Mouse (Mus musculus): ENCODE measurements around the gene Sptbn4. TPM values are rescaled to one million over a fixed set of nuclear protein-coding genes. Genes with fewer than 3 reads are reported as not detected.

Sptbn4 gene
- polyA plus RNA-seq, 1 experiment = 0.25 TPM

DNA sequence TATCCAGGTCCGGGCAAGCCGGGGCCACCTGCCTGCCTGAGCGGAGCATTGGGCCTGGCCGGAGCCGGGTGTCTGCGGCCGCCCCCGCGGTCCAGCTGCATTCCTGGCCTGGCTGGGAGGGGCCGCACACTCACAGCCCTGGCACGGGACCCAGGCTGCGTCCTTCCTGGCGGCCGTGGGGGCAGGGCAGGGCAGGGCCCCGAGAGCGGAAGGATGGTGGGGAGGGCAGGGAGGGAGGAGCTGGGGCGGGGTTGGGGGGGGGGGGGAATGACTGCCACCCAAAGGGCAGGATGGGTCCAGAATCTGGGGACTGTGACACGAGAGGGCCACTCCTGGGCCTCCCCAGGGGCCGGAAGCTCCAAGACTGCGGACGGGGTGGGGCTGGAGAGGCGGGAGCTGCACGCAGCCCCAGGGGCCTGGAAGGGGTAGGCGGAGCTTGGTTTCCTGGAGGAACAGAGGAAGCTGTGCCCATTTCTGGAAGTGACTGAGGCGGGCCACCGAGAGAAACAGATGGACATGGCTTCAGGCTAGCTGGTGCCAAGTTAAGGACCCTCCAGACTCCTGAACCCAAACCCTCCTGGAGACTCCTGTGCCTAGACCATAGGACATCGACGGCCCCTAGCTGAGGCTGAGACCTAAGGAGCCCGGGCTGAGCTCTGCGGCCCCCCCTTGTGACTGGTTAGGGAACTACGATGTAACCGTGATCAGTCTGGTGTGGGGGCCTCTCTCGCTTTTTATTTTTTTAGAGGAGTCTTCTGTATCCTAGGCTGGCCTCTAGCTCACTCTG lies 43.2 kb upstream of the Sptbn4 start:
- Histone ChIP-seq H3K36me3 (ENCODE audit: control insufficient read depth, insufficient read depth) (peaks cover 23% of the 10 kb centered on the region), H3K27me3 (ENCODE audit: control insufficient read depth, insufficient read depth, insufficient read length) (no peaks in the 10 kb centered on the region), H3K79me2 (ENCODE audit: control insufficient read depth, insufficient read depth) (peaks cover 34% of the 10 kb centered on the region), H3ac (ENCODE audit: control insufficient read depth, insufficient read length, low read depth) (peak overlapping the region; percentile 27), H3K4me3 (ENCODE audit: insufficient read depth, poor library complexity, severe bottlenecking) (no peak overlapping the region), H3K79me3 (ENCODE audit: low read depth) (peaks cover 23% of the 10 kb centered on the region)
- TF ChIP-seq USF1 (IDR thresholded peaks at IDR 0.05; ENCODE audit: low read depth) = no peak
- TF ChIP-seq CTCF (IDR thresholded peaks at IDR 0.05; ENCODE audit: control insufficient read depth, insufficient read depth, insufficient read length) = peak; percentile 41
- TF ChIP-seq FOSL1 (IDR thresholded peaks at IDR 0.05; ENCODE audit: insufficient read depth, low read length, poor library complexity, severe bottlenecking) = no peak
- peak; percentile 28 for TF ChIP-seq MAX (IDR thresholded peaks at IDR 0.05)
- no peak for TF ChIP-seq MYOD1 (IDR thresholded peaks at IDR 0.05; ENCODE audit: control insufficient read depth, insufficient read length, low read depth)
- no peak for TF ChIP-seq CEBPB (IDR thresholded peaks at IDR 0.05; ENCODE audit: low read depth)
- no peak for TF ChIP-seq MYOG (IDR thresholded peaks at IDR 0.05; ENCODE audit: control insufficient read depth, extremely low read depth, insufficient read length)

DNA sequence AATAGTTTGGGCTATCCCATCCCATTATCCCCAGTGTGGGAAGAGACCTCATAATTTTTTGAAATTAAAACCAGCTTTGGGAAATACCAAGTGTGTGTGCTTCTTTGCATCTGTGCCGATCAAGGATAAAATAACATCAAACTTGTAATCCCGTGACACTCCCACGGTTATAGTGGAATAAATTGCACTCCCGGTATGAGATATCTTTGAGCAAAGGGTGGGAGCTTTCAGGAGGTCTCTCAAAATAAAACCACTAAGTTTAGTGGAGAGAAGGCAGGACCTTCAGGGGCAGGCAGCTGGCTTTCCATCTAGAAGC lies 42.7 kb upstream of the Sptbn4 start:
- Histone ChIP-seq H3K4me3 (ENCODE audit: insufficient read depth, poor library complexity, severe bottlenecking) (no peak overlapping the region), H3ac (ENCODE audit: control insufficient read depth, insufficient read length, low read depth) (no peak overlapping the region), H3K36me3 (ENCODE audit: control insufficient read depth, insufficient read depth) (peaks cover 23% of the 10 kb centered on the region), H3K79me3 (ENCODE audit: low read depth) (peaks cover 23% of the 10 kb centered on the region), H3K79me2 (ENCODE audit: control insufficient read depth, insufficient read depth) (peaks cover 34% of the 10 kb centered on the region), H3K27me3 (ENCODE audit: control insufficient read depth, insufficient read depth, insufficient read length) (no peaks in the 10 kb centered on the region)
- no peak for TF ChIP-seq CTCF (IDR thresholded peaks at IDR 0.05; ENCODE audit: control insufficient read depth, insufficient read depth, insufficient read length)
- no peak for TF ChIP-seq USF1 (IDR thresholded peaks at IDR 0.05; ENCODE audit: low read depth)
- TF ChIP-seq CEBPB (IDR thresholded peaks at IDR 0.05; ENCODE audit: low read depth) = no peak
- no peak for TF ChIP-seq MYOD1 (IDR thresholded peaks at IDR 0.05; ENCODE audit: control insufficient read depth, insufficient read length, low read depth)
- TF ChIP-seq MYOG (IDR thresholded peaks at IDR 0.05; ENCODE audit: control insufficient read depth, extremely low read depth, insufficient read length) = no peak
- no peak for TF ChIP-seq MAX (IDR thresholded peaks at IDR 0.05)
- no peak for TF ChIP-seq FOSL1 (IDR thresholded peaks at IDR 0.05; ENCODE audit: insufficient read depth, low read length, poor library complexity, severe bottlenecking)

DNA sequence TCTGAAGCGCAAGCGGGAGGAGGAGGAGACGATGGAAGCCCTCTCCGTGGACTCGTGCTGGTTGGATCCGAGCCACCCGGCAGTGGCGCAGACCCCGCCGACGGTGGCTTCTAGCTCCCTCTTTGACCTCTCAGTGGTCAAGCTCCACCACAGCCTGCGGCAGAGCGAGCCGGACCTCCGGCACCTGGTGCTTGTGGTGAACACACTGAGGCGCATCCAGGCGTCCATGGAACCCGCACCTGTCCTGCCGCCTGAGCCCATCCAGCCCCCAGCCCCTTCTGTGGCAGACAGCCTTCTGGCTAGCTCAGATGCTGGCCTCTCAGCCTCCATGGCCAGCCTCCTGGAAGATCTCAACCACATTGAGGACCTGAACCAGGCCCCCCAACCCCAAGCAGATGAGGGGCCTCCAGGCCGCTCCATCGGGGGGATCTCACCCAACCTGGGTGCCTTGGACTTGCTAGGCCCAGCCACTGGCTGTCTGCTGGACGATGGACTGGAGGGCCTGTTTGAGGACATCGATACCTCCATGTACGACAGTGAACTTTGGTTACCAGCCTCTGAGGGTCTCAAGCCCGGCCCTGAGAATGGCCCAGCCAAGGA lies 41.9 kb upstream of the Sptbn4 start:
- TF ChIP-seq MYOD1 (IDR thresholded peaks at IDR 0.05; ENCODE audit: control insufficient read depth, insufficient read length, low read depth) (no peak), CTCF (IDR thresholded peaks at IDR 0.05; ENCODE audit: control insufficient read depth, insufficient read depth, insufficient read length) (no peak), MYOG (IDR thresholded peaks at IDR 0.05; ENCODE audit: control insufficient read depth, extremely low read depth, insufficient read length) (no peak), USF1 (IDR thresholded peaks at IDR 0.05; ENCODE audit: low read depth) (no peak), CEBPB (IDR thresholded peaks at IDR 0.05; ENCODE audit: low read depth) (no peak), MAX (IDR thresholded peaks at IDR 0.05) (no peak), FOSL1 (IDR thresholded peaks at IDR 0.05; ENCODE audit: insufficient read depth, low read length, poor library complexity, severe bottlenecking) (no peak)
- peaks cover 23% of the 10 kb centered on the region for H3K36me3 ChIP-seq (ENCODE audit: control insufficient read depth, insufficient read depth)
- peak overlapping the region; percentile 20 for H3ac ChIP-seq (ENCODE audit: control insufficient read depth, insufficient read length, low read depth)
- H3K4me3 ChIP-seq (ENCODE audit: insufficient read depth, poor library complexity, severe bottlenecking) = no peak overlapping the region
- H3K27me3 ChIP-seq (ENCODE audit: control insufficient read depth, insufficient read depth, insufficient read length) = no peaks in the 10 kb centered on the region
- H3K79me2 ChIP-seq (ENCODE audit: control insufficient read depth, insufficient read depth) = peaks cover 34% of the 10 kb centered on the region
- H3K79me3 ChIP-seq (ENCODE audit: low read depth) = peaks cover 23% of the 10 kb centered on the region

DNA sequence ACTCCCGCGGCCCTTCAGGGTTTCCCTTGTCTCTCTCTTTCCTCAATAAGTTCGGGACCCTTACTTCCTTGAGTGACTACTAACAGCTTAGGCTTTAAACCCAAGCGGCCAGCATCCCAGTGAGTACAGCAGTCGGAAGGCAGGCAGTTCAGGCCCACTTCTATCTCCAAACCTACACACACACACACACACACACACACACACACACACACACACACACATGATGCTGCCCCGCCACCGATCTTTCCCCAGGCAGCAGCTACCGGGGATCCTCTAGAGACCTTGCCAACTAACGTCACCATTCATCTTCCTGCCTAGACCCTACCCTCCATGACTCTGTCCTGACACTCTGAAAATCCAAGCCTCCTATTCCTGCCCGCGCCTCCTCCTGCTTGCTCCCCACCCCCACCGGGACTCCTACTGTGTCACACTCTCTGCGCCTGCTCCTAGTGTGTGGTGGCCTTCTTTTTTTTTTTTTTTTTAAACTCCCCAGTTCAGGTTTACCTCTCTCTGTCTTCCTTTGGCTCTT lies 40.3 kb upstream of the Sptbn4 start:
- peaks cover 23% of the 10 kb centered on the region for H3K36me3 ChIP-seq (ENCODE audit: control insufficient read depth, insufficient read depth)
- no peak for TF ChIP-seq CTCF (IDR thresholded peaks at IDR 0.05; ENCODE audit: control insufficient read depth, insufficient read depth, insufficient read length)
- no peak for TF ChIP-seq MYOD1 (IDR thresholded peaks at IDR 0.05; ENCODE audit: control insufficient read depth, insufficient read length, low read depth)
- no peak for TF ChIP-seq MAX (IDR thresholded peaks at IDR 0.05)
- no peak for TF ChIP-seq MYOG (IDR thresholded peaks at IDR 0.05; ENCODE audit: control insufficient read depth, extremely low read depth, insufficient read length)
- TF ChIP-seq FOSL1 (IDR thresholded peaks at IDR 0.05; ENCODE audit: insufficient read depth, low read length, poor library complexity, severe bottlenecking) = no peak
- no peak for TF ChIP-seq USF1 (IDR thresholded peaks at IDR 0.05; ENCODE audit: low read depth)
- TF ChIP-seq CEBPB (IDR thresholded peaks at IDR 0.05; ENCODE audit: low read depth) = no peak
- H3K27me3 ChIP-seq (ENCODE audit: control insufficient read depth, insufficient read depth, insufficient read length) = no peaks in the 10 kb centered on the region
- peaks cover 34% of the 10 kb centered on the region for H3K79me2 ChIP-seq (ENCODE audit: control insufficient read depth, insufficient read depth)
- H3K79me3 ChIP-seq (ENCODE audit: low read depth) = peaks cover 23% of the 10 kb centered on the region
- peak overlapping the region; percentile 68 for H3K4me3 ChIP-seq (ENCODE audit: insufficient read depth, poor library complexity, severe bottlenecking)
- H3ac ChIP-seq (ENCODE audit: control insufficient read depth, insufficient read length, low read depth) = peak overlapping the region; percentile 78

DNA sequence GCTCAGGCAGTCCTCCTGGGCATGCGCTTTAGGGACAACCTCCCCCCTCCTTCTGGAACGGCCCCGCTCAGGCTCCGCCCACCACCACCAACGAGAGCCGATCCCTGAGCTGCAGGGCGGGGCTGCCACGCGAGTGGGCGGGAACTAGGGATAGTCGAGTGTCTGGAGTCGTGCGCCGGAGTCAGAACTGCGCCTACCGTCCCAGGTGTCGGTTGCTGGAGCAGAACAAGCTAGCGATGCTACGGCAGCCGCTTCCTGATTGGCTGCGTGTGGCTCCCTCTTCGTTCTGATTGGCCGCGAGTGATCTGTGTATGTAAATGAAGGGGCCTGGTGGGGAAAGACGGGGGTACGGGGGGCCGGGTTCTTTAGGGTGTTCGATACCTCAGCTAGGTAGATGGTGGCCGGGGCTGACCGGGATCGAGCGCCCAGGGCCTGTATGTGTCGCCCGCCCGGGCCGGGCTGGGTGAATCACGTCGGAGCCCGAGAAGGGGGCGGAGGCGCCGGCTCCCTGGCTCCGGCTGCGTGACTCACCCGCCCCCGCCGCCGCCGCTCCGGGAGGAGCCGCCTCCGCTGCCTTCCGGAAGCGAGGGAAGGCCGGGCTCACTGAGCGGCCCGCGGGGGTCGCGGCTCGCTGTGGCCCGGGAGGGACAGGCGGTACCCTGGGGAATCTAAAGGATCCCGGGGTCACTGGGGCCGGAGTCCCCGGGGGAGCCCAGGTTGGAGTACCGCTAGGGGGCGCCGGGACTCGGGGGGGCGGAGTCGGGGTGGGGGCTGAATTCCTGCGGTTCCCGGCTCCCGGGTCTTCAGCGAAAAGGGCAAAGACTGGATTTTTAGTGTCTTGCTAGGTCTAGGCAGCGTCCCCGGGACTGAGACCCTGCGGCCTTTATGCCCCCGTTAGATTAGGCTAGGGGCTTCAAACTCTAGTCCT lies 39.5 kb upstream of the Sptbn4 start, which contains the start of gene Sertad1:
Gene Sertad1 (plus strand): TSS at position 141 of the 928 bp plus-strand sequence.
- H3K79me3 ChIP-seq (ENCODE audit: low read depth) = peaks cover 23% of the 10 kb centered on the region
- H3K27me3 ChIP-seq (ENCODE audit: control insufficient read depth, insufficient read depth, insufficient read length) = no peaks in the 10 kb centered on the region
- H3K4me3 ChIP-seq (ENCODE audit: insufficient read depth, poor library complexity, severe bottlenecking) = peak within 1 kb of the TSS; percentile 68
- peak within 1 kb of the TSS; percentile 78 for H3ac ChIP-seq (ENCODE audit: control insufficient read depth, insufficient read length, low read depth)
- peaks cover 34% of the 10 kb centered on the region for H3K79me2 ChIP-seq (ENCODE audit: control insufficient read depth, insufficient read depth)
- no peak for TF ChIP-seq USF1 (IDR thresholded peaks at IDR 0.05; ENCODE audit: low read depth)
- no peak for TF ChIP-seq CEBPB (IDR thresholded peaks at IDR 0.05; ENCODE audit: low read depth)
- no peak for TF ChIP-seq FOSL1 (IDR thresholded peaks at IDR 0.05; ENCODE audit: insufficient read depth, low read length, poor library complexity, severe bottlenecking)
- TF ChIP-seq MYOG (IDR thresholded peaks at IDR 0.05; ENCODE audit: control insufficient read depth, extremely low read depth, insufficient read length) = no peak
- no peak for TF ChIP-seq MYOD1 (IDR thresholded peaks at IDR 0.05; ENCODE audit: control insufficient read depth, insufficient read length, low read depth)
- peak; percentile 54 for TF ChIP-seq MAX (IDR thresholded peaks at IDR 0.05)
- peak; percentile 17 for TF ChIP-seq CTCF (IDR thresholded peaks at IDR 0.05; ENCODE audit: control insufficient read depth, insufficient read depth, insufficient read length)
- peaks cover 23% of the 10 kb centered on the region for H3K36me3 ChIP-seq (ENCODE audit: control insufficient read depth, insufficient read depth)

All from C2C12 (cell line).